Mouse (Mus musculus) CH12.LX (cell line): ENCODE measurements around the gene Zfp839.
"Not testable (repeated sequence)": the region's sequence is repeated elsewhere in the genome, so short reads cannot be mapped to it uniquely, and the experiment has no call there.

Experiments used
- CTCF ChIP-seq, 2 experiments: IDR thresholded peaks in 1 of 2; conservative IDR thresholded peaks in 1 of 2; 2 replicates each; pipeline ENCODE4 v1.5.1; 2011 to 2012; ENCODE audit warnings: low read depth in 2 of 2, low read length in 2 of 2, improper control_type of control experiment in 1 of 2, inconsistent platforms in 1 of 2, mild to moderate bottlenecking in 1 of 2, moderate library complexity in 1 of 2
- E2F4 ChIP-seq: IDR thresholded peaks from 2 replicates; pipeline ENCODE4 v1.6.1; 2011; ENCODE audit warnings: low read depth, low read length, improper control_type of control experiment; ENCODE audit not compliant: insufficient replicate concordance
- MEF2A ChIP-seq: IDR thresholded peaks from 2 replicates; pipeline ENCODE4 v1.6.1; 2014; ENCODE audit warnings: low read depth, mild to moderate bottlenecking, inconsistent platforms, low read length, improper control_type of control experiment, borderline replicate concordance
- PAX5 ChIP-seq: IDR thresholded peaks from 2 replicates; pipeline ENCODE4 v1.6.1; 2012; ENCODE audit warnings: low read length, inconsistent platforms, mixed read lengths
- POLR2A ChIP-seq: IDR thresholded peaks from 2 replicates; pipeline ENCODE4 v1.6.1; 2011; ENCODE audit warnings: low read depth, mild to moderate bottlenecking, improper control_type of control experiment, low read length
- POLR2AphosphoS2 ChIP-seq: IDR thresholded peaks from 2 replicates; pipeline ENCODE4 v1.6.1; 2011; ENCODE audit warnings: low read depth, low read length, improper control_type of control experiment
- USF1 ChIP-seq: IDR thresholded peaks from 2 replicates; pipeline ENCODE4 v1.6.1; 2014; ENCODE audit warnings: low read depth, mild to moderate bottlenecking, inconsistent platforms, low read length, improper control_type of control experiment

GRCm38 (mm10) chr12:110858681-110859080, 8.6 kb downstream of the Zfp839 start:
- not testable (repeated sequence) for TF ChIP-seq POLR2A; CTCF (conservative IDR thresholded peaks at IDR 0.05 in 1 of 2, IDR thresholded peaks at IDR 0.05 in 1 of 2; ENCODE audit: low read depth in 2 of 2, low read length in 2 of 2); POLR2AphosphoS2; MEF2A; E2F4; PAX5; USF1
